Mouse (Mus musculus): ENCODE measurements around the gene Glrx5.

DNA sequence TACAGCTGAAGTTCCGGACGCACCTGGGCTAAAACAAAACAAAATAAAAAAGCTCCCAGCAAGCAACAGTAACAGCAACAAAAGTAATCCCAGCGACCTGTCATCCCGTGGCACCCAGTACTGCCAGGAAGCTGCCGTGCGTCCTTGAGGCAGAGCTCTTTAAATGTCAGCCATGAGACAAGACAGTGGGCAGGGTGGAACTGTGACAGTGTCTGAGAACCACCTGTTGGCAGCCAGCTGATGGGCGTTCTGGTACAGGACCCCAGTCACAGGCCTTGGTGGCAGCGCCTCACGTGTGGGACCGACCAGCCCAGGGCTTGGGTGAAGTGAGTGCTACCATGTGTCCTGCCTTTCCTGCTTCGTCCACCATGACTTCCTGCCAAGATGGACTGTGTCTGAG lies 5.7 kb downstream of the Glrx5 start:
- no peak for TF ChIP-seq POLR2A (IDR thresholded peaks at IDR 0.05; ENCODE audit: extremely low read depth, insufficient read depth, low read length)
- no peak for TF ChIP-seq CTCF (IDR thresholded peaks at IDR 0.05; ENCODE audit: extremely low read depth, insufficient read depth, low read length)
